Mouse (Mus musculus): ENCODE data around the gene Cer1. TPM values are rescaled to one million over a fixed set of nuclear protein-coding genes. Genes with fewer than 3 reads are reported as not detected.

Gene Cer1
- total RNA-seq, 2 experiments from 2014 or later = not detected

DNA sequence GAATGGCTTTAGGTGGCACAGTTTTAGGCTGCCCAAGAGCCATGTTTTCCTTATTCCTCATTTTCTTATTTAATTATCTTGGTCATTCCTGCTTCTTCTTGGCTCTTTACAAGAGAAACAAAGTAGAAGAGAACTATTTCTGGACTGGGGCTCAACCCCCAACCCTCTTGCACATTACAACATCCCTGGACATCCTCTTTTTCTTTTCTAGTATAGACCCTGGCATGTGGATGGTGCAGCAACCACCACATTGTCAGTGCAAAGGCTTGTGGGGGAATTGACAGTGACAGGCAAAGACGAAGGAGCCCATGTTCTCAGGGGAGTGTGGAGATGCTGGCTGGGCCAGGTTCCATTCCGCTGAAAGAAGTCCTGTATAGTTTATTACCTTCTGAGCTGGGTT is 8.3 kb downstream of the Cer1 start:
- intact Hi-C loops (cut with DNase I) = no loop called here
- no peak for DNase-seq

- intact Hi-C loops (cut with DNase I) = no loop called here
- DNase-seq = no peak
Observed at GRCm38 (mm10) chr4:82875532-82875931, 9.4 kb downstream of the Cer1 start.

DNA sequence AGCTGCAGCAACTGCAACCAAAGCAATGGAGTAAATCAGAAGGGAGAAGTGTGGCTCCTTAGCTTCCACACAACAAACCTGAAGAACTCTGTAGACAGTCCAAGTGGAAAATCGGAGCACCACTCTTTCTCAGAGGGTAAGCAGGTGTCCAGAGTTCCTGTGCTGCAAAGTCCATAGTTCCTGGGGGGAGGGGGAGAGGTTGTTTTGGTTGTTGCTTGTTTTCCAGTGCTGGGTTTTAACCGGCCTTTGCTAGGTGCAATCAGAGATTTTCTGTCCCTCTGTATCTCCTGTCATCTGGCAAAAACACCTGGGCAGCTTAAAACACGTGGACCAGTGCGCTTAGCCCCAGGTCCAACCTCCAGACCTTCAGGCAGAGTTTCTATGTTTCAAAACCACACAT is 10.2 kb downstream of the Cer1 start:
- intact Hi-C loops (cut with DNase I) = no loop called here

DNA sequence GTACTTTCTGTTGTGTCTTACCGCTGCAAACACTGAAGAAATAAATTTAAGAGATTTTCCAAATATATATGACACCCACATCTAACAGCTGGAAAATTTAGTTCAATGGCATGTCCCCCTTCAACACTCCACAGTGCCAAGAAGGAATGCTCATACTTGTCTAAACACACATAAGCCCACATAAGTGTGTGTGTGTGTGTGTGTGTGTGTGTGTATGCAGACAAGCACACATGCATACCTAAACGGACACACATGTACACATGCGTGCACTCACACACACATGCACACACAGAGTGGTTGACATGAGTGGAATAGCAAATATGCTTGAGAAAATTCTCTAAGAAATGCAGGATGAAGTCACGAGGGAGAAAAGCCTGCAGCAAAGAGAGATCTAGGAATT is 12.4 kb downstream of the Cer1 start:
- intact Hi-C loops (cut with DNase I) = no loop called here
- DNase-seq = no peak

More for the DNA sequence above, 10.2 kb downstream of the Cer1 start:
- no peak for DNase-seq

DNA sequence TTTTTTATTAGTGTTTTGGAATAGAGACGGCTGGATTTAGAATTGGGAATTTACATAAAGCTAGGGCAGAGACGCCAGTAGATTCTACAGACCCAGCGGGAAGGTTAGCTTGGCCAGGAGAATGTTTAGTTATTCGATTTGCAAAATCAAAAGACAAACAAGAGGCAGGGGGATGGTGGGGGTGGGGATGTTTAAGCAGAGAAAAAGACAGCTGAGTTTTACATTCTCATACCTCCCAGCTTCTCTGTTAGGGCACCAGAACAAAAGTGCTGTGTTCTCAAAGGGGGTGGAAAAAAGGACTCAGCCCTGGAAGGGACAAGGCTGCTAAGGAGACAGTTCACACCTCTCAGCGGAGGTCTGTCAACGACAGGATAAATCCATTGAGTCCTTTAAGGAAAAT is 12.8 kb downstream of the Cer1 start:
- intact Hi-C loops (cut with DNase I) = no loop called here
- DNase-seq = no peak

DNA sequence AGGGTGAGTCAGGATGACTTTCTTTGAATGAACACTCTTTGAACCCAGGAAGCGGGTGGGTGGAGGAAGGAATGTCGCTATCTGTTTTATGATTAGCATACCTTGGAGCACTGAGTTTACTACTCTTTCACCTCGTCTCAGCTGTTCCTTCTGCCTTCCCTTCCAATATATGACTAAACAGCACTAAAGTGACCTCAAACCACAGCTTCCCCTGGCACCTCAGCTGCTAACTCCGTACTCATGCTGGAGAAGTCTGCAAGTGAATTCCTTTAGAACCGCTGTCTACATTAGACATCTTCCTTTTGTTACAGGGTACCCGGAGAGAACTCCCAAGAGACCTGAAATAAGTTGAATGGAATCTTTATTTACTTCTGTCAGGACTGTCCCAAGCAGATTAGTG is 14.0 kb downstream of the Cer1 start:
- intact Hi-C loops (cut with DNase I) = no loop called here
- DNase-seq = no peak

GRCm38 (mm10) chr4:82867731-82868445 is 17.1 kb downstream of the Cer1 start:
- intact Hi-C loops (cut with DNase I) = no loop called here
- DNase-seq = no peak

DNA sequence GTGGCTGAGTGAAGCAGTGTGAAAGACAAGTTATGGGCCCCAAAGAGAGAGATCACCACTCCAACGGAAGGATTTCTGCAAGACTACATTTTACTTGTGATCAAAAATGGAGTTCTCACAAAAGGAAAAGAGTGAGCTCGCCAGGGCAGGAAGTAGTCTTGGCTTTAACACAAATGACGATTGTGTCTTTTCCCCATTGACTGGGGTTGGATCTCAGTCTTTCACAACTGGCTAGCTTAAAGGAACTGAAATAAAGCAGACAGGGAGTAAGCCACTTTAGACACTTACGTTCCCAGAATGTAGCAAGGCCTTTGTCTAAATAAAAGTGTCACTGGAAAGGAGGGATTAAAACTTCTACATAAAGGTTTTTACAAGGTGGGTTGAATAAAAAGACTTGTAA is 17.8 kb downstream of the Cer1 start:
- intact Hi-C loops (cut with DNase I) = no loop called here

GRCm38 (mm10) chr4:82864974-82865699 is 19.8 kb downstream of the Cer1 start:
- intact Hi-C loops (cut with DNase I) = loop anchor here (5.0 kb wide), 1 partner anchor 67 kb away; no protein-coding TSS in a partner anchor

More for the DNA sequence above, 17.8 kb downstream of the Cer1 start:
- DNase-seq = no peak

GRCm38 (mm10) chr4:82863316-82863715 is 21.6 kb downstream of the Cer1 start:
- DNase-seq = no peak
- intact Hi-C loops (cut with DNase I) = loop anchor here (5.0 kb wide), 1 partner anchor 69 kb away; no protein-coding TSS in a partner anchor

More at GRCm38 (mm10) chr4:82864974-82865699, 19.8 kb downstream of the Cer1 start:
- DNase-seq = no peak

GRCm38 (mm10) chr4:82861451-82861850 is 23.5 kb downstream of the Cer1 start:
- no peak for DNase-seq
- intact Hi-C loops (cut with DNase I) = loop anchor here (5.0 kb wide), 1 partner anchor 71 kb away; no protein-coding TSS in a partner anchor

- no peak for DNase-seq
- intact Hi-C loops (cut with DNase I) = loop anchor here (5.0 kb wide), 1 partner anchor 72 kb away; no protein-coding TSS in a partner anchor
Observed at GRCm38 (mm10) chr4:82860566-82860965, 24.4 kb downstream of the Cer1 start.

DNA sequence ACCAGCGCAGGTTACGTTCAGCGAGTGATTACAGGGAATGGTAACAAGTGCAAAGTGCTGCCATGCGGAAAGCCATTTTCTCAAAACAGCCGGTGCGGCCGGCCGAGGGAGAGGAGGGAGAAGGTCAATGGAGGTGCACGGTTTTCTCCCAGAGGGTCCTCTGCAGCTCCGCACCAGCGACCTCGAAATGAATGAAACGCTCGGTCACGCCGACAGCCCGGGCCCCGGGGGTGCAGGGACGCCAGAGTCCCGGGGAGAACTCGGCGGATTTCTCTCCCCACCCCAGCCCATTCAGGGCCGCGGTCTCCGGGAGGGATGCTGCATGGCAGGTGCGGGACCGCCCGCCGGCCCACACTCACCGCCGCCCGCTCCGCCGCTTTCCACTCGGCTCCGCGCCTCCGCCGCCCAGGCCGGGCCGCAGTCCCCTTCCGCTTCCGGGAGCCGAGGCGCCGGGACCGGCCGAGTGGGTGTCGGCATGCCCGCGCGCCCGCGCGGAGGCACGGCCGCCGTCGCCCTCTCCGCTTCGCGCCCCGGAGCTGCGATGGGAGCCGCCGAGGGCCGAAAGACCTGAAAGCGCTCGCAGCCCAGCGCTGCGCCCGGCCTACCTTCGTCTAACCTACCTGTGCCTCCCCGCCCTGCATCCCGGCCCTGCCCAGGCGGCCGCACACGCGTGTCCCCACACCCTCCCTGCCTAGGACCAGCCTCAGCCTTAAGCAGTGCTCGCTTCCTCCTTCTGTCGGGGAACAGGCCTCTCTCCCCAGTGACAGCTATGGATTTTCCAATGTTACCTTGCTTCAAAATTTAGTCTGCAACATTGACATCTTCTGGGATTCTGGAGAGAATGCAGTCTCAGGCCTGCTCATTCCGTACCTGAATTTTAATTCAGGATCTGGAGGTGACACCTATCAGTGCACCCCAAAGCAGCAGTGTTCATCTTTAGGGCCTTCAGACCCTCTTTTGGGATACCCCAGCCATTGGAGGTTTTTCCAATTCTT is 25.5 kb downstream of the Cer1 start, which contains the start of gene Zdhhc21:
Gene Zdhhc21 (minus strand): TSS at position 828 of the 995 bp plus-strand sequence.
- intact Hi-C loops (cut with DNase I) = loop anchor here (5.0 kb wide), 1 partner anchor 73 kb away; no protein-coding TSS in a partner anchor
- DNase-seq = peak; percentile 65 to 72

DNA sequence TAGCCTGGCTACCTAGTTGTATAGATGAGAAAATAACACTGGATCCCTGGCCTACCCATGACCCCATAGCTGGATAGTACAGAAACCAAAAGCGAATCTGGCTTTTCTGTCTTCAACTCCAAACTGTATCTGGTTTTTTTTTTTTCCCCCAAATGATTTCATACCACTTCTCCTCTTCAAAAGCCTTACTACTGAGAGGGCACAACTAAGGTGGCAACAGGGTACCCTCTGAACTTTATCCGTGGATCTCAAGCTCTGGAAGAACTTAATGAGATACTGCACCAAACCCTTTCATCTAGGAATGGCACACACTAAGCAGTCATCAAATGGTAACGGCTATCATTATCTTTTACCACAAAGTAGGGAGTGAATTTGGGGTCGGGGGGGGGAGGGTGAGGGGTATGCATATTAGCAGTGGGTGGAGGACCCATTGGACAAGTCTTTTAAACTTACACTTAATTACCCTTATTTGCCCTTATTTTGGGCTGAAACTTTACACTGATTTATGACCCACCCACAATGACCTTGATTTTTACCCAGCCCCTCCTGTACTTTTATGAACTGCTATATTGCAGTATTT is 26.4 kb downstream of the Cer1 start:
- intact Hi-C loops (cut with DNase I) = no loop called here
- DNase-seq = no peak

GRCm38 (mm10) chr4:82856986-82857385 is 28.0 kb downstream of the Cer1 start:
- intact Hi-C loops (cut with DNase I) = no loop called here
- no peak for DNase-seq

- DNase-seq = no peak
- intact Hi-C loops (cut with DNase I) = no loop called here
Observed at GRCm38 (mm10) chr4:82853809-82854208, 31.1 kb downstream of the Cer1 start.

- intact Hi-C loops (cut with DNase I) = no loop called here
- DNase-seq = no peak
Observed at GRCm38 (mm10) chr4:82848552-82849234, 36.3 kb downstream of the Cer1 start.

- intact Hi-C loops (cut with DNase I) = no loop called here
- DNase-seq = no peak
Observed at GRCm38 (mm10) chr4:82837526-82838240, 47.3 kb downstream of the Cer1 start.

Measured in gastrocnemius, postnatal 36 days (tissue).